In genomic region chr15:78435681-78436080, GRCm38 (mm10) we compare ENCODE assay signal across 18 mouse cellular contexts. TPM values are rescaled to one million over a fixed set of nuclear protein-coding genes. Genes with fewer than 3 reads are reported as not detected.
DNase-seq lines count a peak whose midpoint lies in the region; ATAC-seq and TF ChIP-seq lines count a peak whose summit lies in the region.
"Had no signal": no experiment of that assay in that cellular context is flagged by ENCODE, and none has a peak within 500 bp of the region (broad histone marks: within the 10 kb centered on the region; RNA-seq: fewer than 3 reads in every experiment).

No protein-coding gene starts in this region.

- peak; percentile 95 for DNase-seq in heart, adult 11 months
- DNase-seq in heart, postnatal 36 days, result no peak
- DNase-seq in left cerebral cortex, adult 2 months (ENCODE audit: extremely low spot score in 1 of 2, low spot score in 2 of 2), result no peak
- no peak for DNase-seq in left cerebral cortex, postnatal 25 days (ENCODE audit: low spot score in 2 of 2)
- DNase-seq in CH12.LX (ENCODE audit: extremely low read depth), result no peak
- peak; percentile 49 for DNase-seq in brain, adult 2 months (ENCODE audit: low read depth, low spot score)
- DNase-seq in liver, embryonic 11.5 days (ENCODE audit: low spot score), result no peak
- DNase-seq in adrenal gland, postnatal 25 days, result no peak
- DNase-seq: kidney, adult 11 months; kidney, postnatal 4 days; layer of hippocampus, postnatal 36 days had no signal

- in situ Hi-C loops in CH12.LX (cut with MboI; ENCODE audit: low pct_ligation_motif_present, low pct_unique_long_range_greater_than_20kb, low sequenced_read_pairs), result loop anchor here (25.0 kb wide), 1 partner anchor 302 kb away; no protein-coding TSS in a partner anchor

- no peak overlapping the region for H3K4me3 ChIP-seq in left cerebral cortex, adult 2 months
- H3K4me3 ChIP-seq in CH12.LX (replicated peaks in 1 of 3; ENCODE audit: low read depth in 2 of 3, low read length in 2 of 3, poor library complexity in 1 of 3), result no peak overlapping the region
- no peak overlapping the region for H3K4me3 ChIP-seq in liver, embryonic 11.5 days (ENCODE audit: low read depth, low read length)

- WGBS in liver, embryonic 11.5 days, result 81% methylated on average over 11 of the region's 11 CpGs

- H3K27me3 ChIP-seq in CH12.LX (replicated peaks), result peaks cover 54% of the 10 kb centered on the region
- H3K27me3 ChIP-seq in liver, embryonic 11.5 days (replicated peaks; ENCODE audit: control insufficient read depth, insufficient read depth, low read length), result peaks cover 23% of the 10 kb centered on the region

- no peak overlapping the region for H3K9ac ChIP-seq in CH12.LX (ENCODE audit: insufficient read depth, low read depth)
- no peak overlapping the region for H3K9ac ChIP-seq in liver, embryonic 11.5 days (ENCODE audit: low read depth, low read length)
- H3K9ac ChIP-seq: liver, embryonic 14.5 days had no signal

- H3K36me3 ChIP-seq in CH12.LX (replicated peaks in 1 of 2; ENCODE audit: control insufficient read depth in 1 of 2, insufficient read depth in 1 of 2, low read length in 1 of 2), result no peaks in the 10 kb centered on the region
- no peaks in the 10 kb centered on the region for H3K36me3 ChIP-seq in liver, embryonic 11.5 days (ENCODE audit: control insufficient read depth, insufficient read depth, low read length)

- no peak for ATAC-seq in liver, embryonic 11.5 days (replicated peaks; ENCODE audit: low FRiP score)
- ATAC-seq: lung, postnatal 0 days had no signal

- intact Hi-C loops in heart, postnatal 36 days (cut with DNase I), result loop anchor here (5.0 kb wide), 1 partner anchor 178 kb away; no protein-coding TSS in a partner anchor
- intact Hi-C loops in left cerebral cortex, adult 2 months (cut with DNase I), result loop anchor here (2.0 to 10.0 kb wide), 3 partner anchors 67 to 279 kb away; partner anchors contain the start of gene Elfn2
- intact Hi-C loops in left cerebral cortex, postnatal 25 days (cut with DNase I), result loop anchor here (5.0 to 10.0 kb wide), 2 partner anchors 277 to 461 kb away; partner anchors contain the start of gene Eif3d

- H3K4me2 ChIP-seq in CH12.LX (ENCODE audit: insufficient read depth, low read depth, poor library complexity, severe bottlenecking), result no peak overlapping the region
- no peak overlapping the region for H3K4me2 ChIP-seq in liver, embryonic 11.5 days
- H3K4me2 ChIP-seq: heart, embryonic 11.5 days had no signal

- H3K9me3 ChIP-seq in CH12.LX (replicated peaks; ENCODE audit: low read length), result no peaks in the 10 kb centered on the region
- H3K9me3 ChIP-seq in liver, embryonic 11.5 days (ENCODE audit: control insufficient read depth, low read length), result no peaks in the 10 kb centered on the region

- H3K27ac ChIP-seq in left cerebral cortex, adult 2 months, result peak overlapping the region; percentile 84
- no peak overlapping the region for H3K27ac ChIP-seq in CH12.LX (ENCODE audit: insufficient read depth, low read depth)
- H3K27ac ChIP-seq in liver, embryonic 11.5 days (ENCODE audit: low read depth, low read length), result no peak overlapping the region
- H3K27ac ChIP-seq: liver, embryonic 14.5 days had no signal

- no peak for TF ChIP-seq CTCF in left cerebral cortex, adult 2 months (IDR thresholded peaks at IDR 0.05)
- no peak for TF ChIP-seq CTCF in CH12.LX (conservative IDR thresholded peaks at IDR 0.05 in 1 of 2, IDR thresholded peaks at IDR 0.05 in 1 of 2; ENCODE audit: low read depth in 2 of 2, low read length in 2 of 2)

- dilution Hi-C loops in CH12.LX (cut with MboI; ENCODE audit: extremely low pct_ligation_motif_present, extremely low pct_unique_long_range_greater_than_20kb, low sequenced_read_pairs), result no loop called here

- no peaks in the 10 kb centered on the region for H3K79me2 ChIP-seq in CH12.LX (replicated peaks; ENCODE audit: control insufficient read depth, extremely low read depth, insufficient read depth, poor library complexity, severe bottlenecking)

- no peak for TF ChIP-seq RAD21 in CH12.LX (IDR thresholded peaks at IDR 0.05; ENCODE audit: low read depth, low read length)

- TF ChIP-seq EP300 in CH12.LX (IDR thresholded peaks at IDR 0.05; ENCODE audit: low read length), result no peak

- H3K4me1 ChIP-seq in CH12.LX (ENCODE audit: control insufficient read depth in 1 of 2, insufficient read depth in 2 of 2), result peaks cover 20 to 48% of the 10 kb centered on the region in 2 experiments
- H3K4me1 ChIP-seq in liver, embryonic 11.5 days (replicated peaks; ENCODE audit: control insufficient read depth, insufficient read depth, low read length), result peaks cover 21% of the 10 kb centered on the region

- TF ChIP-seq POLR2A in CH12.LX (IDR thresholded peaks at IDR 0.05; ENCODE audit: low read depth, low read length), result no peak

TF ChIP-seq in CH12.LX, 34 proteins besides CTCF, POLR2A, EP300 and RAD21:
- no peak for TF ChIP-seq MYC (IDR thresholded peaks at IDR 0.05; ENCODE audit: low read depth, low read length)
- no peak for TF ChIP-seq MAZ (IDR thresholded peaks at IDR 0.05; ENCODE audit: low read depth, low read length)
- TF ChIP-seq USF1 (IDR thresholded peaks at IDR 0.05; ENCODE audit: low read depth, low read length), result 0 out of 2 replicates have a peak, but pooled peaks have one; percentile 9
- no peak for TF ChIP-seq TCF12 (IDR thresholded peaks at IDR 0.05; ENCODE audit: low read depth, low read length)
- no peak for TF ChIP-seq IRF4 (IDR thresholded peaks at IDR 0.05; ENCODE audit: low read depth, low read length)
- no peak for TF ChIP-seq MAX (IDR thresholded peaks at IDR 0.05; ENCODE audit: low read length)

RNA-seq across cellular contexts. Expression of gene Kctd17, which starts 7.3 kb away (rescaled TPM):
- 10 to 100 TPM; 28.0 to 30.3 TPM for total RNA-seq in heart, postnatal 36 days (2021)
- 100 to 1,000 TPM; 334 to 335 TPM for total RNA-seq in left cerebral cortex, adult 2 months (2021)
- 100 to 1,000 TPM; 317 to 361 TPM for total RNA-seq in left cerebral cortex, postnatal 25 days (2021)
- total RNA-seq in CH12.LX (2012; rRNA removed) (not detected in 2 replicates), CH12.LX (2014; rRNA removed) (not detected in 2 replicates)
- not detected in 2 replicates for polyA plus RNA-seq in CH12.LX (2012; ENCODE audit: insufficient read length, low read depth)
- 17.1 and 19.2 TPM in 2 replicates for polyA plus RNA-seq in liver, embryonic 11.5 days (2014; fragmentation: Nextera tagmentation; extraction: Ambion mirVana)
- total RNA-seq in adrenal gland, postnatal 25 days (2021), result 73.5 and 84.3 TPM in 2 replicates

RNA-seq across cellular contexts. Expression of gene Mpst, which starts 29.5 kb away (rescaled TPM):
- 10 to 100 TPM; 40.9 to 42.3 TPM for total RNA-seq in heart, postnatal 36 days (2021)
- 10 to 100 TPM; 31.7 to 31.8 TPM for total RNA-seq in left cerebral cortex, adult 2 months (2021)
- 10 to 100 TPM; 32.2 to 33.6 TPM for total RNA-seq in left cerebral cortex, postnatal 25 days (2021)
- total RNA-seq in CH12.LX (2012; rRNA removed) (33.0 and 46.3 TPM in 2 replicates), CH12.LX (2014; rRNA removed) (18.1 and 27.0 TPM in 2 replicates)
- 21.5 and 24.4 TPM in 2 replicates for polyA plus RNA-seq in CH12.LX (2012; ENCODE audit: insufficient read length, low read depth)
- polyA plus RNA-seq in liver, embryonic 11.5 days (2014; fragmentation: Nextera tagmentation; extraction: Ambion mirVana), result 5.1 TPM in 2 replicates
- 56.9 and 61.7 TPM in 2 replicates for total RNA-seq in adrenal gland, postnatal 25 days (2021)

RNA-seq across cellular contexts. Expression of gene Tst, which starts 30.0 kb away (rescaled TPM):
- total RNA-seq in heart, postnatal 36 days (2021), result 10 to 100 TPM; 20.2 to 24.4 TPM
- 10 to 100 TPM; 29.0 to 30.1 TPM for total RNA-seq in left cerebral cortex, adult 2 months (2021)
- 10 to 100 TPM; 33.3 to 33.4 TPM for total RNA-seq in left cerebral cortex, postnatal 25 days (2021)
- total RNA-seq in CH12.LX (2012; rRNA removed), result 1.8 and 2.0 TPM in 2 replicates
- 0.66 and 0.67 TPM in 2 replicates for total RNA-seq in CH12.LX (2014; rRNA removed)
- 0.56 and 0.57 TPM in 2 replicates for polyA plus RNA-seq in CH12.LX (2012; ENCODE audit: insufficient read length, low read depth)
- polyA plus RNA-seq in liver, embryonic 11.5 days (2014; fragmentation: Nextera tagmentation; extraction: Ambion mirVana), result 95.3 and 98.9 TPM in 2 replicates
- 246 and 299 TPM in 2 replicates for total RNA-seq in adrenal gland, postnatal 25 days (2021)

RNA-seq across cellular contexts. Expression of gene Tmprss6, which starts 32.8 kb away (rescaled TPM):
- not detected for total RNA-seq in heart, postnatal 36 days (2021)
- total RNA-seq in left cerebral cortex, adult 2 months (2021), result under 1 TPM in 1 of 2 experiments, not detected in 1; 0.87 TPM
- 1 to 10 TPM in 1 of 2 experiments, not detected in 1; 1.4 TPM for total RNA-seq in left cerebral cortex, postnatal 25 days (2021)
- 0.08 and 0.34 TPM in 2 replicates for total RNA-seq in CH12.LX (2012; rRNA removed)
- total RNA-seq in CH12.LX (2014; rRNA removed), result 0.24 TPM in 2 replicates
- polyA plus RNA-seq in CH12.LX (2012; ENCODE audit: insufficient read length, low read depth), result 0.54 and 0.70 TPM in 2 replicates
- 7.0 and 7.9 TPM in 2 replicates for polyA plus RNA-seq in liver, embryonic 11.5 days (2014; fragmentation: Nextera tagmentation; extraction: Ambion mirVana)
- total RNA-seq in adrenal gland, postnatal 25 days (2021), result 1.9 and 4.9 TPM in 2 replicates
- total RNA-seq: hematopoietic stem cell, adult 5-6 weeks had no signal

RNA-seq across cellular contexts. Expression of gene Tex33, which starts 40.0 kb away (rescaled TPM):
- not detected for total RNA-seq in heart, postnatal 36 days (2021)
- total RNA-seq in left cerebral cortex, adult 2 months (2021), result not detected
- not detected for total RNA-seq in left cerebral cortex, postnatal 25 days (2021)
- total RNA-seq in CH12.LX (2012; rRNA removed) (not detected in 2 replicates), CH12.LX (2014; rRNA removed) (not detected in 2 replicates)
- polyA plus RNA-seq in CH12.LX (2012; ENCODE audit: insufficient read length, low read depth), result not detected in 2 replicates
- not detected in 2 replicates for polyA plus RNA-seq in liver, embryonic 11.5 days (2014; fragmentation: Nextera tagmentation; extraction: Ambion mirVana)
- not detected in 2 replicates for total RNA-seq in adrenal gland, postnatal 25 days (2021)
- total RNA-seq: gastrocnemius, adult 8-10 months; hematopoietic stem cell, adult 5-6 weeks; layer of hippocampus, postnatal 36 days had no signal
- polyA plus RNA-seq: forebrain, embryonic 14.5 days; heart, embryonic 11.5 days; limb, embryonic 11.5 days; lung, postnatal 0 days had no signal

Comparison
In these comparisons a context has a peak if more than half of its experiments do, and no peak if none do; other contexts are left out.
1. DNase-seq: peak in heart, adult 11 months (single experiment) and brain, adult 2 months (single experiment); none in heart, postnatal 36 days (0 of 2), left cerebral cortex, adult 2 months (0 of 2), left cerebral cortex, postnatal 25 days (0 of 2), CH12.LX (single experiment), liver, embryonic 11.5 days (single experiment) and adrenal gland, postnatal 25 days (single experiment).
2. RNA of gene Kctd17, which starts 7.3 kb away (total RNA-seq): 317 to 361 TPM in left cerebral cortex, postnatal 25 days, 334 to 335 TPM in left cerebral cortex, adult 2 months, 73.5 to 84.3 TPM in adrenal gland, postnatal 25 days and 28.0 to 30.3 TPM in heart, postnatal 36 days; not detected in CH12.LX; every median in the first group is over 10 times any median in the second.
3. RNA of gene Tst, which starts 30.0 kb away (total RNA-seq): 246 to 299 TPM in adrenal gland, postnatal 25 days, 33.3 to 33.4 TPM in left cerebral cortex, postnatal 25 days, 29.0 to 30.1 TPM in left cerebral cortex, adult 2 months and 20.2 to 24.4 TPM in heart, postnatal 36 days; 0.66 to 2.0 TPM in CH12.LX; every median in the first group is over 4 times any median in the second.